ENCODE assay signal across 10 mouse cellular contexts in the genomic region with DNA sequence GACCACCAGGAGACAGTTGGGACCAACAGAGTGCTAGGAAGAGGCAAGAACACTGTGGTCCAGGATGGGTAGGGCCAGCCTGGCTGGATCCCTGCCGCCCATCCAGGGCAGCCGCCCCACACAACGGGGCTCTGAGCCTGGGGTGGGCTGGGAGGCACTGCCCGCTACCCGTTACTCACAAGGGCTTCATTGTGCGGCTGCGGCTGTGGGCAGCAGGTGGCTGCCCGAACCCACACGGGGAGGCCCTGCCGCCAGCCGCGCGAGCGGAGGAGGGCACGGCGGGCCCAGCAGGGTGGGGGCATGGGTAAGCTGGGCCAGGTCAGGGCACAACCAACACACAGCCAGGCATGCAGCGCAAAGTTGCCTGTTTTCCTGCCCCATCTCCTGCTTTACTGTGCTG. TPM values are rescaled to one million over a fixed set of nuclear protein-coding genes. Genes with fewer than 3 reads are reported as not detected.
DNase-seq lines count a peak whose midpoint lies in the region; ATAC-seq and TF ChIP-seq lines count a peak whose summit lies in the region.
"Had no signal": no experiment of that assay in that cellular context is flagged by ENCODE, and none has a peak within 500 bp of the region (broad histone marks: within the 10 kb centered on the region; RNA-seq: fewer than 3 reads in every experiment).

No protein-coding gene starts in this region.

- DNase-seq in brain, embryonic 14.5 days (ENCODE audit: low read depth), result peak; percentile 77
- peak; percentile 60 to 71 for DNase-seq in layer of hippocampus, postnatal 10 days (ENCODE audit: low spot score in 2 of 2)
- DNase-seq in thymus, postnatal 36 days, result no peak
- no peak for DNase-seq in heart, adult 18-20 months
- no peak for DNase-seq in adrenal gland, postnatal 25 days
- DNase-seq in ovary, postnatal 10 days (ENCODE audit: low spot score), result no peak

- peaks cover 3% of the 10 kb centered on the region; the same call in 1 of the 2 replicates for H3K9me3 ChIP-seq in forebrain, embryonic 12.5 days
- H3K9me3 ChIP-seq in neural tube, embryonic 14.5 days (ENCODE audit: control insufficient read depth, low read length), result no peaks in the 10 kb centered on the region

- ATAC-seq in forebrain, embryonic 12.5 days (ENCODE audit: low FRiP score), result 0 out of 2 replicates have a peak, but pooled peaks have one; percentile 67
- peak; percentile 41; the same call in 1 of the 2 replicates for ATAC-seq in neural tube, embryonic 14.5 days (ENCODE audit: low read depth)

- no peak for TF ChIP-seq CTCF in brain, embryonic 14.5 days (IDR thresholded peaks at IDR 0.05; ENCODE audit: borderline replicate concordance, extremely low read depth, insufficient read depth, insufficient read length)

- no peaks in the 10 kb centered on the region for H3K27me3 ChIP-seq in forebrain, embryonic 12.5 days
- no peaks in the 10 kb centered on the region for H3K27me3 ChIP-seq in neural tube, embryonic 14.5 days (ENCODE audit: control insufficient read depth, insufficient read depth, low read length)

- 66% methylated on average over 17 of the region's 17 CpGs for WGBS in forebrain, embryonic 12.5 days
- WGBS in neural tube, embryonic 14.5 days, result 61% methylated on average over 17 of the region's 17 CpGs

- no peak overlapping the region for H3K4me2 ChIP-seq in forebrain, embryonic 12.5 days
- no peak overlapping the region for H3K4me2 ChIP-seq in neural tube, embryonic 14.5 days (ENCODE audit: low read depth, low read length)

- peaks cover 19% of the 10 kb centered on the region for H3K4me1 ChIP-seq in forebrain, embryonic 12.5 days
- H3K4me1 ChIP-seq in neural tube, embryonic 14.5 days (ENCODE audit: control insufficient read depth, insufficient read depth, low read length), result peaks cover 4% of the 10 kb centered on the region; the same call in 1 of the 2 replicates

- no peak for TF ChIP-seq POLR2A in brain, embryonic 14.5 days (IDR thresholded peaks at IDR 0.05; ENCODE audit: borderline replicate concordance, extremely low read depth, insufficient read depth, insufficient read length, poor library complexity, severe bottlenecking)

- H3K4me3 ChIP-seq in forebrain, embryonic 12.5 days (replicated peaks), result no peak overlapping the region
- no peak overlapping the region for H3K4me3 ChIP-seq in neural tube, embryonic 14.5 days (ENCODE audit: low read depth, low read length)
- H3K4me3 ChIP-seq: megakaryocyte, embryonic 14.5 days had no signal

- H3K36me3 ChIP-seq in forebrain, embryonic 12.5 days (replicated peaks), result no peaks in the 10 kb centered on the region
- no peaks in the 10 kb centered on the region for H3K36me3 ChIP-seq in neural tube, embryonic 14.5 days (ENCODE audit: control insufficient read depth, insufficient read depth, low read length)

- no peak overlapping the region for H3K9ac ChIP-seq in forebrain, embryonic 12.5 days
- no peak overlapping the region for H3K9ac ChIP-seq in neural tube, embryonic 14.5 days (replicated peaks; ENCODE audit: low read depth, low read length)

- 0 out of 2 replicates have a peak overlapping the region, but pooled peaks have one; percentile 37 for H3K27ac ChIP-seq in forebrain, embryonic 12.5 days
- H3K27ac ChIP-seq in neural tube, embryonic 14.5 days (ENCODE audit: low read depth, low read length), result no peak overlapping the region

RNA-seq across cellular contexts. Expression of gene Sstr5, which starts 21.1 kb away (rescaled TPM):
- polyA plus RNA-seq in brain, embryonic 14.5 days (2012; rRNA removed), result 0.22 and 0.25 TPM in 2 replicates
- polyA plus RNA-seq in forebrain, embryonic 12.5 days (2016; fragmentation: Nextera tagmentation; extraction: Ambion mirVana), result 0.10 TPM in 1 of 2 replicates, not detected in the other
- under 1 TPM; 0.18 to 0.38 TPM for total RNA-seq in layer of hippocampus, postnatal 10 days (2021)
- 0.31 and 0.55 TPM in 2 replicates for polyA plus RNA-seq in neural tube, embryonic 14.5 days (2014; fragmentation: Nextera tagmentation; extraction: Ambion mirVana)
- total RNA-seq in heart, adult 18-20 months (2021), result not detected
- 0.21 TPM in 1 of 2 replicates, not detected in the other for total RNA-seq in adrenal gland, postnatal 25 days (2021)
- polyA plus RNA-seq: embryonic facial prominence, embryonic 14.5 days had no signal

RNA-seq across cellular contexts. Expression of gene Sox8, which starts 52.3 kb away (rescaled TPM):
- 17.6 and 17.9 TPM in 2 replicates for polyA plus RNA-seq in brain, embryonic 14.5 days (2012; rRNA removed)
- 10.3 and 15.1 TPM in 2 replicates for polyA plus RNA-seq in forebrain, embryonic 12.5 days (2016; fragmentation: Nextera tagmentation; extraction: Ambion mirVana)
- 10 to 100 TPM; 62.7 to 66.3 TPM for total RNA-seq in layer of hippocampus, postnatal 10 days (2021)
- 12.8 and 17.5 TPM in 2 replicates for polyA plus RNA-seq in neural tube, embryonic 14.5 days (2014; fragmentation: Nextera tagmentation; extraction: Ambion mirVana)
- under 1 TPM; 0.20 to 0.31 TPM for total RNA-seq in heart, adult 18-20 months (2021)
- total RNA-seq in adrenal gland, postnatal 25 days (2021), result 0.52 and 1.1 TPM in 2 replicates

Comparison
In these comparisons a context has a peak if more than half of its experiments do, and no peak if none do; other contexts are left out.
1. DNase-seq: peak in brain, embryonic 14.5 days (single experiment) and layer of hippocampus, postnatal 10 days (2 of 2); none in thymus, postnatal 36 days (0 of 2), heart, adult 18-20 months (0 of 2), adrenal gland, postnatal 25 days (single experiment) and ovary, postnatal 10 days (single experiment).
2. RNA of gene Sox8, which starts 52.3 kb away (total RNA-seq): 62.7 to 66.3 TPM in layer of hippocampus, postnatal 10 days; 0.52 to 1.1 TPM in adrenal gland, postnatal 25 days and 0.20 to 0.31 TPM in heart, adult 18-20 months; every median in the first group is over 10 times any median in the second.